Mouse (Mus musculus) forebrain, embryonic 12.5 days (tissue): ENCODE results near the gene Itga9. TPM values are rescaled to one million over a fixed set of nuclear protein-coding genes. Genes with fewer than 3 reads are reported as not detected.

Source experiments
- ATAC-seq: fragments of 200-750 bp; cut with Nextera tagmentation; 2 replicates; pipeline ENCODE4 v1.8.0; 2017; ENCODE audit warnings: moderate TSS enrichment; ENCODE audit not compliant: low FRiP score
- H3K27ac ChIP-seq: fragments of 300-500 bp; sonication (generic); 2 replicates; pipeline ENCODE4 v1.5.1; 2016; ENCODE audit warnings: mild to moderate bottlenecking
- H3K27me3 ChIP-seq: fragments of 300-500 bp; sonication (generic); 2 replicates; pipeline ENCODE4 v1.6.1; 2016; ENCODE audit warnings: mild to moderate bottlenecking
- H3K36me3 ChIP-seq: fragments of 300-500 bp; sonication (generic); replicated peaks from 2 replicates; pipeline ENCODE4 v1.6.1; 2016; ENCODE audit warnings: mild to moderate bottlenecking
- H3K4me1 ChIP-seq: fragments of 300-500 bp; sonication (generic); 2 replicates; pipeline ENCODE4 v1.6.1; 2016
- H3K4me2 ChIP-seq: fragments of 300-500 bp; sonication (generic); 2 replicates; pipeline ENCODE4 v1.6.1; 2016; ENCODE audit warnings: mild to moderate bottlenecking, moderate library complexity
- H3K4me3 ChIP-seq: fragments of 300-500 bp; sonication (generic); replicated peaks from 2 replicates; pipeline ENCODE4 v1.5.1; 2016; ENCODE audit warnings: mild to moderate bottlenecking
- H3K9ac ChIP-seq: fragments of 300-500 bp; sonication (generic); 2 replicates; pipeline ENCODE4 v1.6.1; 2016; ENCODE audit warnings: mild to moderate bottlenecking
- H3K9me3 ChIP-seq: fragments of 300-500 bp; sonication (generic); 2 replicates; pipeline ENCODE4 v1.6.1; 2016
- WGBS: fragments of 180-500 bp; shearing (Covaris S2); methylation state at CpG from one replicate; pipeline ENCODE4 v1.1.7; 2016; 5-methylcytosine and 5-hydroxymethylcytosine counted together
- polyA plus RNA-seq: library from polyadenylated mRNA; unstranded; fragments of >200 nt; fragmentation: Nextera tagmentation; extraction: Ambion mirVana; gene quantifications from 2 replicates; pipeline ENCODE4 v1.2.1, GENCODE M21; 2016

Itga9 gene
- polyA plus RNA-seq, 1 experiment from 2014 or later, result 7.7 TPM

DNA sequence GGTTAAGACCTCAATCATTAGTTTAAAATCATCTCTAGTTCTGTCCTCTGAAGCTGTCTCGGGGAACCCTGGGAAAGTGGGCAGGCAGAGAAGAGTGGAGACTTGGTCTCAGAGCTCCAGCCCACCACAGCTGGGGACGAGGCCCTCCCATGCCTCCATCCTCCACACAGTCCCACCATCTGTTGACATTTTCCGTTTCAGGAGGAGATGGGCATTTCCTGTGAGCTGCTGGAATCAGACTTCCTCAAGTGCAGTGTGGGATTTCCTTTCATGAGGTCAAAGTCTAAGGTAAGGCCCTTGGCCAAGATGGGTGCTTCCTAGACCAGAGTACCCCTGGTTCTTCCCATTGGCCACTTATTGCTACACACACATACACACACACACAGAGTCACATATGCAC lies 226.0 kb downstream of the Itga9 start:
- Histone ChIP-seq H3K36me3 (no peaks in the 10 kb centered on the region), H3K4me3 (no peak overlapping the region), H3K9ac (no peak overlapping the region), H3K4me2 (no peak overlapping the region), H3K27me3 (0 out of 2 replicates have a peak, but pooled peaks cover 3% of the 10 kb centered on the region), H3K9me3 (no peaks in the 10 kb centered on the region), H3K27ac (no peak overlapping the region), H3K4me1 (0 out of 2 replicates have a peak, but pooled peaks cover 5% of the 10 kb centered on the region)
- WGBS, result 88% methylated on average over 3 of the region's 3 CpGs
- ATAC-seq, result no peak

DNA sequence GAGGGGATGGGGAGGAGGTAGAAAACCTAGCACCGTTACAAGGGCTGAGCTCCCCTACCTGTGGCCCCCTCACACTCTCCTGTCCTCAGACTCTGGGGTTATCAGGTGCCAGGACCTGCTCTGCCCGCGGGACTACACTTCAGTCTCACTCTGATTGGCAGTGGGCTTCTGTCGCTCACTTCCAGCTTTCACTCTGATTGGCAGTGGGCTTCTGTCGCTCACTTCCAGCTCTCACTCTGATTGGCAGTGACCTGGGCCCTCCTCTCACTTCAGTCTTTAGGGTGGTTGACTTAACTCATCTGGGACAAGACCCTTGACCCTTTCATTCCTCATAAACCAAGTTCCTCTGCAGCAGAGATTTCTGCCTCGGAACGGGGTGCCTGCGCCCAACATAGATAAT lies 226.9 kb downstream of the Itga9 start:
- Histone ChIP-seq H3K4me3 (no peak overlapping the region), H3K27ac (no peak overlapping the region), H3K4me1 (0 out of 2 replicates have a peak, but pooled peaks cover 5% of the 10 kb centered on the region), H3K9ac (no peak overlapping the region), H3K4me2 (no peak overlapping the region), H3K9me3 (no peaks in the 10 kb centered on the region), H3K27me3 (0 out of 2 replicates have a peak, but pooled peaks cover 3% of the 10 kb centered on the region), H3K36me3 (no peaks in the 10 kb centered on the region)
- ATAC-seq, result no peak
- 77% methylated on average over 8 of the region's 8 CpGs for WGBS

DNA sequence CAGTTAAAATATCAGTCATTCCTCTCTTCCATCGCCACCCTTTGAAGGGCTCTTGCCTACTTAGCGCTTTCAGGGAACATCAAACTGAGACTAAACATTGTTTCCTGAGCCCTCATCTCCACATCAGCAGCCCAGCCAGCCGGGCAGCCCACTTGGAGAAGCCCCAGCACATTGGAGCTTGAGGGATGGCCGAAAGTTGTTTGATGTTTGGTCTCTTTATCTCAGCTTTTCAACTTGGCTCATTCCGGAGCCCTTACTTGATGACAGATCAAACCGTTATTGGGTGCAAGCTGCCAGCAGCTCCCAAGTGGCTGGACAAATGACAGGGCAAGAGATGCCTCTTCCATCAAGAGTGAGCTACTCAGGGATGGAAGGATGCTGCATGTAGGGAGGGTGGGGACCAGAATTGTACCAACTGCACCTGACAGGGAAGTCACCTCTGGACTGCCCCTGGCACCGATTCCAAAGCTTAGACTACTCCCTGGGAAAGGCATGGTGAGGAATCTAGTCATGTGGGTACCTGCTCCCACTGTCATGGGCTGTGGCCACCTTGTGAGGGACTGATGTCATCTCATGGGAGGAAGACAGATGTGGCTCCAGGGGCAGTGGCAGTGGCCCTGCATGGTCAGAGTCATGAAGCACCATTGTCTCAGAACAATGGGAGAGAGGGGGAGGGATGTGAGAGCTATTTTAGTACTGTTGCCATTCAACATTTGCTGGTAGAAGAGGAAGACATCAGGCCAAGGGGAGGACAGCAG lies 232.6 kb downstream of the Itga9 start:
- H3K27ac ChIP-seq, result no peak overlapping the region
- no peaks in the 10 kb centered on the region for H3K4me1 ChIP-seq
- H3K9me3 ChIP-seq, result no peaks in the 10 kb centered on the region
- no peak for ATAC-seq
- H3K9ac ChIP-seq, result no peak overlapping the region
- no peak overlapping the region for H3K4me2 ChIP-seq
- no peaks in the 10 kb centered on the region for H3K36me3 ChIP-seq
- no peaks in the 10 kb centered on the region for H3K27me3 ChIP-seq
- WGBS, result 86% methylated on average over 7 of the region's 7 CpGs
- H3K4me3 ChIP-seq, result no peak overlapping the region

DNA sequence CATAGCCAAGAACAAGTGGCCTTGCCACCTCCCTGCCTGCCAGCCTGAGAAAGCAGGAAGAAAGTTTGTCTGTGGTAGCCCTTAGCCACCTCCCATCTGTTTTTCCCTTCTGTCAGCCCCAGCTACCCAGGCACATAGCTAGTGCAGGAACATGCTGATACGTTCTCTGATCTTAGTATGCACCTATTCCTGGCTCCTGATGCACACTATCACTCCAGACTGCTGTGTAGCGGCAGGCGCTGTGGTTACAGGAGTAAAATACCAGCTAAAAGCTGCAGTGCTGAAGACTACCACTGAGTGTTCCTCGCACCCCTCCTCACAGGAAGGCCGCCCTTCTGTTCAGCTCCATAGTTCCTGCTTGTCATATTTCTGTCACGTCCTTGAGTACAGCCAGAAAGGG lies 234.8 kb downstream of the Itga9 start:
- Histone ChIP-seq H3K36me3 (no peaks in the 10 kb centered on the region), H3K27ac (no peak overlapping the region), H3K9ac (no peak overlapping the region), H3K9me3 (no peaks in the 10 kb centered on the region), H3K27me3 (no peaks in the 10 kb centered on the region), H3K4me2 (no peak overlapping the region), H3K4me1 (no peaks in the 10 kb centered on the region), H3K4me3 (no peak overlapping the region)
- 90% methylated on average over 6 of the region's 6 CpGs for WGBS
- ATAC-seq, result no peak

DNA sequence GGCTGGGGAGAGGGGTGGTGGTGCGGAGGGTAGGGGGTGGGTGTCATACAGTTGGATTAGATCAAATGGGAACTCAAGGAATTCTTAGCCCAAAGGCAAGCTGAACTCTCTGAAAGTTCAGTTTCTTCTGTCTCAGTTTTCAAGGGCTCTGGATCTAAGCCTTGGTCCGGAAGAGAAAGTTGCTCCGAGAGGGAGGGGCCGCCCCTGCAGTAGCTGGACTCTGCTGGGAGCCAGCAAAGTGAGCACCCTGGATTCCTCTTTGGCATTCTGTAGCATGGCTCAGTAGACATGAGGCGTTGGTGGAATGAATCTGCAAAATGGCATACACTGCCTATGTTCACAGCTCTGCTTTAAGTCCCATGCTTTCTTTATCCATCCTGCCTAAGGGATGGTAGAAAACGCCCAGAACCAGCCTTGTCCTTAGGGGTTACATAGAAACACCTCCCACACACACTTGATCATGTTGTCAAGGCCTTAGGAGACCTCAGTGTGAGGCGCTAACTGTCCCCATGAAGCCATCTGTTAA lies 235.5 kb downstream of the Itga9 start:
- no peak overlapping the region for H3K4me2 ChIP-seq
- WGBS, result 75% methylated on average over 7 of the region's 7 CpGs
- no peaks in the 10 kb centered on the region for H3K9me3 ChIP-seq
- no peaks in the 10 kb centered on the region for H3K36me3 ChIP-seq
- no peak overlapping the region for H3K27ac ChIP-seq
- no peak overlapping the region for H3K9ac ChIP-seq
- no peak overlapping the region for H3K4me3 ChIP-seq
- ATAC-seq, result no peak
- no peaks in the 10 kb centered on the region for H3K4me1 ChIP-seq
- no peaks in the 10 kb centered on the region for H3K27me3 ChIP-seq

DNA sequence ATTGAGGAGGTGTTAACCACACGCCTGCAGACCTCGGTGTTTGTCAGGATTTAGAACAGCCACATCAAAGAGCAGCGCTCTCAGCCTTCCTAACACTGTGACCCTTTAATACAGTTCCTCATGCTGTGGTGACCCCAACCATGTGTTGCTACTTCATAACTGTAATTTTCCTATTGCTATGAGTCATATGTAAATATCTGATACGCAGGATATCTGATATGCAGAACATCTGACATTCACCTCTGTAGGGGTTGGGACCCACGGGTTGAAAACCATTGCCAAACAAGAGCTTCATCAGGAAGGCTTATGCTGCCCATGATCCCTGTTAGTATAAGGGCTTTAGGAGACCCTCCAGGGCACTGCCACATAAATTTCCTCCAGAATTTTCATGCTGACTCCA lies 237.2 kb downstream of the Itga9 start:
- WGBS, result 82% methylated on average over 5 of the region's 5 CpGs
- H3K27me3 ChIP-seq, result no peaks in the 10 kb centered on the region

DNA sequence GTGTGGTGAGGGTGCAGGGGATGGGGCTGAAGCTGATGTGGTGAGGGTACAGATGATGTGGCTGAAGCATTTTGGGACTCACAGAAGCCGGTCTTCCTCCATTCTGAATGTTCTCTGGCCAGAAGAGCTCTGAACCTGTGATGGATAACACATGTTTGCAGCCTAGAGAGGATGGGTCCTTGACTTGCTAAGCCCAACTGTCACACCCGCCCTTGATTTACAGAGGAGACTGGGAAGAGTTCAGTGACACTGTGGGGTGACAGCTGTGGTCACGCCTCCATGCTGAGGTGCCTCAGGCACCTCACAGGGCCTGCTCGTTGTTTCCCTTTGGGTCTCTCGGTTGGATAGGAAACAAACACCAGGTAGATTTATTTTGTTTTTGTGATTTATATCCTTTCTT lies 238.5 kb downstream of the Itga9 start:
- no peak overlapping the region for H3K4me2 ChIP-seq
- 78% methylated on average over 5 of the region's 5 CpGs for WGBS
- no peaks in the 10 kb centered on the region for H3K9me3 ChIP-seq
- no peak for ATAC-seq
- H3K9ac ChIP-seq, result no peak overlapping the region
- H3K27ac ChIP-seq, result no peak overlapping the region
- no peaks in the 10 kb centered on the region for H3K4me1 ChIP-seq
- no peak overlapping the region for H3K4me3 ChIP-seq
- no peaks in the 10 kb centered on the region for H3K36me3 ChIP-seq
- H3K27me3 ChIP-seq, result no peaks in the 10 kb centered on the region

More for the DNA sequence above, 237.2 kb downstream of the Itga9 start:
- Histone ChIP-seq H3K27ac (no peak overlapping the region), H3K36me3 (no peaks in the 10 kb centered on the region), H3K4me2 (no peak overlapping the region), H3K4me1 (no peaks in the 10 kb centered on the region), H3K9me3 (no peaks in the 10 kb centered on the region), H3K4me3 (no peak overlapping the region), H3K9ac (no peak overlapping the region)
- no peak for ATAC-seq

DNA sequence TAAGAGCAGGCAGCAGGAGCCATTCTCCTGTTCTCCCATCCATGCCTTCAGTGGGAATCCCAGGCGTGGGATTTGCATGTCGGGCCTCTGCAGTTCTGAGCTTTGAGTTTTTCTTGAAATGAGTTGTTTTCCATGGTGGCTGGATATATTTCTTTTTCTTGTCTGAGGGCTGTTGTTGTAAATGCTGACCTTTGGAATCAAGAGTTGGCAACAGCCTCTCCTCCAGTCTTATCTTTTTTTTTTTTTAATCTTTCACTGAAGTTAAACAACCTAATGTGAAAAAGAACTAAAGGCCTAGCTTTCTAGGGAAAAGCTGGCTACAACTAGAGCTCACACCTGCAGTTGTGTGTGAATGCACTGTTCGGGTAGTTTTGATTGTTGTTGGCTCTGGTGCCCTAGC lies 240.3 kb downstream of the Itga9 start:
- 78% methylated on average over 3 of the region's 3 CpGs for WGBS
- no peaks in the 10 kb centered on the region for H3K27me3 ChIP-seq
- no peaks in the 10 kb centered on the region for H3K36me3 ChIP-seq
- H3K27ac ChIP-seq, result no peak overlapping the region
- no peak overlapping the region for H3K9ac ChIP-seq
- no peak for ATAC-seq
- H3K9me3 ChIP-seq, result no peaks in the 10 kb centered on the region
- H3K4me1 ChIP-seq, result no peaks in the 10 kb centered on the region
- H3K4me2 ChIP-seq, result no peak overlapping the region
- H3K4me3 ChIP-seq, result no peak overlapping the region

DNA sequence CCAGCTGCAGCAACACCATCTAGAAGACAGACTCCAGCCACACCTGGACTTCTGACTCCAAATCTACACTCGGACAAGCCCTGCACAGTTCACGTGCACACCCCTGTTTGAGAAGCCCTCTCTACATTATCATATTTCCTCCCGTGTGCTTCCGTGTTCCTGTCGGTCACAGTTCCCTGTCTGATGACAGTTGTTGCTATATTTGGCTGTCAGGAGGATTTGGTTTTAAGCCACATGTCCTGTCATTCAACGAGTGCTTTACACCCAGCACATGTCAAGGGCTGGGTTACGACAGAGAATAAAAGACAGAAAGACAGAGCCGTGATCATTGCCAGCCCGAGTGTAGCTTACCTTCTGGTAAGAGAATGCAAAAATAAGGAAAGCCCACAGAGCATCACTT lies 250.2 kb downstream of the Itga9 start:
- Histone ChIP-seq H3K27ac (no peak overlapping the region), H3K4me3 (no peak overlapping the region), H3K9ac (no peak overlapping the region), H3K4me2 (no peak overlapping the region), H3K4me1 (0 out of 2 replicates have a peak, but pooled peaks cover 6% of the 10 kb centered on the region), H3K36me3 (no peaks in the 10 kb centered on the region), H3K27me3 (no peaks in the 10 kb centered on the region), H3K9me3 (no peaks in the 10 kb centered on the region)
- ATAC-seq, result no peak
- WGBS, result 92% methylated on average over 9 of the region's 9 CpGs

DNA sequence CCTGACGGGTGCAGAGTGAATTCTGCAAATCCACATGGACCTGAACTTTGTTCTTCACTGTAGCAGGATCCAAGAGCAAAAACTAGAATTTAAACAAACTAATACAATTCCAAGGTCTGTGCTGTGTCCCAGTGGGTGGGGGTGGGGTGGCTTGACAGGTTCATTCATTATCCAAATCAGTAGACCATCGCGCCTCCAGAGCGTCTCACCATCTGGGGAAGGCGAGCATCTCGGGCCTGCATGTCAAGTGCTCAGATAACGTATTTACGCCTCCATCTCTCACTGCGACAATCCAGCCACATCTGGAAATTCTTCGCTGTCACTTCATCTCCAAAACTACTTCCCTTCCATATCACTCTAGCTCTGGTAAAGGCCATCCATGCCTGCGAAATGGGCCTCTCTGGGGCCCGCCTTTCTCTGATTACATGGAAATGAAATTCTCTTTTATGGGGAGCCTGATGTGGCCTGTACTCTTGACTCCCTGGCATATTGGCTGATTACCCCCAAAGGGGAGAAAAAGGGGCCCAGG lies 254.2 kb downstream of the Itga9 start:
- WGBS, result 76% methylated on average over 12 of the region's 12 CpGs
- no peak overlapping the region for H3K9ac ChIP-seq
- no peak overlapping the region for H3K4me3 ChIP-seq
- H3K27me3 ChIP-seq, result no peaks in the 10 kb centered on the region
- no peaks in the 10 kb centered on the region for H3K36me3 ChIP-seq
- no peak for ATAC-seq
- no peak overlapping the region for H3K4me2 ChIP-seq
- H3K9me3 ChIP-seq, result no peaks in the 10 kb centered on the region
- no peak overlapping the region for H3K27ac ChIP-seq
- H3K4me1 ChIP-seq, result 0 out of 2 replicates have a peak, but pooled peaks cover 6% of the 10 kb centered on the region

DNA sequence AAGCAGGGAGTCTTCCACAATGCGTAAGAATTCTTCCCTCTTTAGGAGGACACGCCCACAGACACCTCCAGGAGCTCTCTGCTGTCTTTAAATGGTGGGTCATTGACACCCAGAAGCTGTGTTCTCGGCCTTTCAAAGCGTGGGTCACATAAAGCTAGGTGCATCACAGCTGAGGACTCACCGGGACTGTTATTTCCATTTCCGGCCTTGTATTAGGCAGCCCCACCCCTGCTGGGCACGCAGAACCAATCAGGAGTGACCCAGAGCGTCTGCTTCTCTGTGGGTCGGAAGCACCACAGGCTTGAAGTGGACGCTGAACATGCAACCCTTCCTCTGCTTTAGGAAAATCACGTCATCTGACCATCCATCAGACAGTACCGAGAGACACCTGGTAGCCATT lies 255.7 kb downstream of the Itga9 start:
- H3K9me3 ChIP-seq, result no peaks in the 10 kb centered on the region
- H3K4me2 ChIP-seq, result no peak overlapping the region
- ATAC-seq, result no peak
- no peaks in the 10 kb centered on the region for H3K27me3 ChIP-seq
- H3K36me3 ChIP-seq, result no peaks in the 10 kb centered on the region
- H3K27ac ChIP-seq, result no peak overlapping the region
- 0 out of 2 replicates have a peak, but pooled peaks cover 6% of the 10 kb centered on the region for H3K4me1 ChIP-seq
- H3K4me3 ChIP-seq, result no peak overlapping the region
- 83% methylated on average over 12 of the region's 12 CpGs for WGBS
- no peak overlapping the region for H3K9ac ChIP-seq

DNA sequence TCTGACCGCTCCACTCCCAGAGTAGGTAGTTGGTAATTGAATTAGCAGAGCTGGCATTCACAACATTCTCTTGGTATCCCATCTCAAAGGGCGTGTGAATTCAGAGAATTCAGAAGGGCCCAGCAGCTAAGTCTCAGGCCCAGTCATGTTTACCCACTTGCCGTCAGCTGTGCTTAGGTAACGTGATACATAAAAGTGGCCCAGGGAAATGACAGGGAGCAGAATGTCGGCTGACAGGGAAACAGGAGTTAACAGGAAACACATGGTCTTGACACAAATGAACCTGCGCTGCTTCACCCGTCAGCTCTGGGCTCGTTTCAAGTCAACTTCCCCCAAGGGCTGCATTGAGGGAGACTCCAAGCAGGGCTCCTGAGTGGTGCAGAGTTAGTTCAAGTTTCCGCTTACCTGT lies 256.4 kb downstream of the Itga9 start:
- Histone ChIP-seq H3K4me2 (no peak overlapping the region), H3K27me3 (no peaks in the 10 kb centered on the region), H3K4me3 (no peak overlapping the region), H3K27ac (no peak overlapping the region), H3K9me3 (no peaks in the 10 kb centered on the region), H3K36me3 (no peaks in the 10 kb centered on the region), H3K4me1 (0 out of 2 replicates have a peak, but pooled peaks cover 6% of the 10 kb centered on the region), H3K9ac (no peak overlapping the region)
- WGBS, result 71% methylated on average over 9 of the region's 9 CpGs
- no peak for ATAC-seq

DNA sequence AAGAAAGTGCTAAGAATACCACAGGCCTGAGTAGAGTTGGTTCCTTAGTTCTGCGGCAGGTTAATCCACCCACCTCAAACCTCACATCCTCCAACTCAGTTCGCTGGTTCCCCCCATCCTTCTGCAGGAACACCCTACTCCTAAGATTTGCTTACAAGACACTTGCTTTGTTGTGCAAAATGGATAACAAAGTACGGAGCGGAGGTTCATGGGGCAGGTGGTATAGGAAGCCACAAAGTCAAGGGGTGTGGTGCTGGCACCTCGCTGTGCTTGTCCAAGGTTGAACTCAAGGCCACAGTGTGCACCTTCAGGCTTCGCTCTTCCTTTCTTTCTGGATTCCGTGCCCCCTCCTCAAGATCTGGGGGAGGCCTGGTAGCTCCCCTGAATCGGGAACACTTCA lies 257.0 kb downstream of the Itga9 start:
- WGBS, result 87% methylated on average over 8 of the region's 8 CpGs
- Histone ChIP-seq H3K9ac (no peak overlapping the region), H3K4me1 (0 out of 2 replicates have a peak, but pooled peaks cover 6% of the 10 kb centered on the region), H3K4me3 (no peak overlapping the region), H3K9me3 (no peaks in the 10 kb centered on the region), H3K27ac (no peak overlapping the region), H3K4me2 (no peak overlapping the region), H3K27me3 (no peaks in the 10 kb centered on the region), H3K36me3 (no peaks in the 10 kb centered on the region)
- no peak for ATAC-seq
